Mouse (Mus musculus) spleen, postnatal 4 days (tissue): ENCODE data around the gene Ccni.
A peak's percentile ranks its signal among the peaks of the same experiment; 100 is the strongest.

ENCODE experiments used
- DNase-seq, 2 experiments: peaks; one replicate each; pipeline ENCODE4 v3.0.0; 2022; ENCODE audit warnings: low spot score in 2 of 2

Ccni gene

GRCm38 (mm10) chr5:93201181-93201580, 5.1 kb downstream of the Ccni start:
- DNase-seq, result no peak

GRCm38 (mm10) chr5:93198232-93198631, 8.1 kb downstream of the Ccni start:
- no peak for DNase-seq

GRCm38 (mm10) chr5:93190428-93190827, 15.9 kb downstream of the Ccni start:
- DNase-seq, result no peak

GRCm38 (mm10) chr5:93189607-93190006, 16.7 kb downstream of the Ccni start:
- no peak for DNase-seq

- DNase-seq, result no peak
These were observed 21.7 kb downstream of the Ccni start for GRCm38 (mm10) chr5:93184548-93184947.

- no peak for DNase-seq
These were observed 23.0 kb downstream of the Ccni start for GRCm38 (mm10) chr5:93183311-93183710.

GRCm38 (mm10) chr5:93180252-93180651, 26.0 kb downstream of the Ccni start:
- DNase-seq, result no peak

- DNase-seq, result no peak
These were observed 27.7 kb downstream of the Ccni start for GRCm38 (mm10) chr5:93178616-93179015.

- DNase-seq, result no peak
These were observed 31.6 kb downstream of the Ccni start for GRCm38 (mm10) chr5:93174675-93175074.

- DNase-seq, result no peak
These were observed 33.8 kb downstream of the Ccni start for GRCm38 (mm10) chr5:93172536-93172935.

GRCm38 (mm10) chr5:93171420-93171819, 34.9 kb downstream of the Ccni start:
- DNase-seq, result no peak

GRCm38 (mm10) chr5:93168654-93169053, 37.6 kb downstream of the Ccni start:
- no peak for DNase-seq

- DNase-seq, result no peak
These were observed 38.3 kb downstream of the Ccni start for GRCm38 (mm10) chr5:93167919-93168516.

GRCm38 (mm10) chr5:93163541-93163940, 42.8 kb downstream of the Ccni start:
- no peak for DNase-seq

- no peak for DNase-seq
These were observed 51.9 kb downstream of the Ccni start for GRCm38 (mm10) chr5:93154401-93154800.

GRCm38 (mm10) chr5:93152451-93152850, 53.8 kb downstream of the Ccni start:
- peak; percentile 41 to 67 for DNase-seq

GRCm38 (mm10) chr5:93151985-93152384, 54.3 kb downstream of the Ccni start:
- DNase-seq, result no peak

- DNase-seq, result no peak
These were observed 56.1 kb downstream of the Ccni start for GRCm38 (mm10) chr5:93149969-93150777.

GRCm38 (mm10) chr5:93145504-93145903, 60.8 kb downstream of the Ccni start:
- DNase-seq, result no peak

- DNase-seq, result no peak
These were observed 61.4 kb downstream of the Ccni start for GRCm38 (mm10) chr5:93144874-93145273.

GRCm38 (mm10) chr5:93143360-93144091, 62.8 kb downstream of the Ccni start:
- DNase-seq, result no peak

- DNase-seq, result no peak
These were observed 65.5 kb downstream of the Ccni start for GRCm38 (mm10) chr5:93140747-93141146.

GRCm38 (mm10) chr5:93139350-93139749, 66.9 kb downstream of the Ccni start:
- DNase-seq, result no peak
